Mouse (Mus musculus) fat pad, adult 2 months (tissue): ENCODE measurements around the gene Ooep.
A peak's percentile ranks its signal among the peaks of the same experiment; 100 is the strongest.
"Not testable (repeated sequence)": the region's sequence is repeated elsewhere in the genome, so short reads cannot be mapped to it uniquely, and the experiment has no call there.

Source experiments
- DNase-seq: peaks from one replicate; pipeline ENCODE4 v3.0.0-alpha.2; 2011; ENCODE audit warnings: low read depth, low spot score; ENCODE audit errors: extremely low read depth

Ooep gene

DNA sequence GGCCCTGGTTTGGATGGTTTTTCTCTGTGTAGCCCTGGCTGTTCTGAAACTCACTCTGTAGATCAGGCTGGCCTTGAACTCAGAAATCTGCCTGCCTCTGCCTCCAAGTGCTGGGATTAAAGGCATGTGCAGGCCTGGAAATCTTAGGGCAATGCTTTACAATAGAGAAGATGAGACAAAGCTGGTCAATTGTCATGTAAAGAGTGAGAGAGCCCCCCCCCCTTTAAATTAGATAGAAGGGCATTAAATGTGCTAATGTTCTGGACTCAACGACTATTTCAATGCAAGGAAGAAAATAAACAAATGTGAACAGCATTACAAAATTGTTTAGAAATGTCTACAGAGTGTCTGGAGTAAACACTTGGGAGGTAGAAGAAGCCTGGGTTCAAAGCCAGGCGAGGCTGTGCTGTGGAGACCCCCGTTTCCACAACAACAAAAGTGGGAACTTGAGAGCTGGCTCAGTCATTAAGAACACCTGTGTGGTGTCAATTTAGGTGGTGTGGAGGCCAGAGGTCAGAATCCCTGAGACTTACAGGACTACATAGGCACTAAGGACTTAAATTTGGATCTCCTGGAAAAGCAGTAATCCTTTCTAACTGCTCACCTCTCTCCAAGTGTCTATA is 9.7 kb downstream of the Ooep start:
- DNase-seq = no peak

DNA sequence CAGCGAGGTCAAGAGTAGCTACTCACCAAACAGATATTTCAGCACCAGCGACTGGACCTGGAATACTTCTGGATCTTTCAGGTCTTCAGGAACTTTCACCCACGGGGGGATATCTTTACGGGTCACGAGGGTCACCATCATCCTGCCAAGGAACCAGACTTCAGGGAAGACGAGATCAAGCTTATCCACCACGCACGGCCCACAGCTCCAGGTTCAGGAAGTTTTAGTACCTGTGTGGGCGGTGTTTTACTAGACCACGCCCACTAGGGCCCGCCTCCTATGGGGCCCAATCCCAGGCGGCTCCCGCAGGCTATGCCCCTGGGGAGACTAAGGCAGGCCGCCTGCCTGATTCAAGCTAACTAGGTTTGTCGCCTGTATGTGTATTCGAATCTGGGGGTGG is 10.6 kb downstream of the Ooep start, which contains the start of gene Dppa5a:
Gene Dppa5a (minus strand): TSS at position 219 of the 400 bp plus-strand sequence.
- DNase-seq = not testable (repeated sequence)

DNA sequence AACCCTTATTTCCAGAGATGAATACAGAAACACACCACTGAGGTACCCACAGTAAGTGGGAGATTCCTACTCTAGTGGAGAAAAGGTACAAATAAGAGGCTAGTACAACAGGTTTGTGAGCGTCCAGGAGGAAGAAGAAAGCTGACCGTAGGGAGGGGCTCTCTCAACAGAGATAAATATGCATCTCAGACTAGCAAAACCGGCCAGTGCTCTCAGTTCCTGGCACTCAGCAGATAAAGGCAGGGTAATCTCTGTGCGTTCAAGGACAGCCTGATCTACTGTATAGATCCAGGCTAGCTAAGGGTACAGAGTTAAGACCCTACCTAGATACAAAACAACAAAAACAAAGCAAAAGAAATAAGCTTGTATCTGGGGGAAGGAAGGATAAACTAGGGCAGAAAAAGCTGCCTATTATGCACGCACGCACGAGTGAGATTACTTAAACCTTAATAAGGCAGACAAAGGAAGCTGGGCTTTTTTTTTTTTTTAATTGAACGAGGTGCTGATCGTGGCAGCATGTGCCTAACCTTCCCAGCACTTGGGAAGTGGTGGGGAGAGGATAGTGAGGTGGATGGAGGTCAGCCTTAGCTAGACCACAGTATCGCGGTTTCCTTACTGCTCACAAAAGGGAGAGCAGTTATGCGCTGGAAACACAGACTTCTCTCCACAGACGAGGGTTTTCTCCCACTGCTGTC is 12.5 kb downstream of the Ooep start:
- DNase-seq = no peak

DNA sequence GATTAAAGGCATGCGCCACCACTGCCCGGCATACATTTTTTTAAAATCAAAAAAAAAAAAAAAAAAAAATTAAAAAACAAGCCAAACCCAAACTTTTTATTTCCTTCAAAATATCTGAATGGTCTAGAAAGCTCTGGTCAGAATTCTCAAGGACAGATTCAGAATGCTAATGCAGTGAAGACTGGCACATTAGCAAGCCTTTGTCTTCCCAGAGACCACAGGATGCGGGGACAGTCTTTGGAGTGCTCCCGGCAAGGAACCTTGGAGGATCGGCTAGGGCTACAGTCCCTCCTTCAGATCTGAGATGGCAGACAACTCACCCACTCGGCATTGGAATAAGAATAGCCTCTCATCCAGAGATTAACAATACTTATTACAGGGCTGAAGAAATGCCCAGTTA is 13.8 kb downstream of the Ooep start:
- no peak for DNase-seq

DNA sequence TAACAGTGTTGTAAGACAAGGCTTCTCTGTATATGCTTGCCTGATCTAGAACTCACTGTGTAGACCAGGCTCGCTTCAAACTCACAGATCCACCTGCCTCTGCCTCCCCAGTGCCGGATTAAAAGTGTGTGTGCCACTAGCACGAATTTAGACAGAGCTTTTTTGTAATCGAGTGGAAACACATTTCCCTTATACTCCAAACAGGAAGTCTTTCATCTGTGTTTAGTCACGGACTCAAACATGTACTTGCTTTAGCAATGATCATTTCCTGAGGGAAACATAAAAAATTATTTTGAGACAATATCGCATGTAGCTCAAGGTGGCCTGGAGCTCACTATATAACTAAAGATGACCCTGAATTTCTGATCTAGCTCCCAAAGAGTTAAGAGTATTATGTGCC is 15.2 kb downstream of the Ooep start:
- no peak for DNase-seq

DNA sequence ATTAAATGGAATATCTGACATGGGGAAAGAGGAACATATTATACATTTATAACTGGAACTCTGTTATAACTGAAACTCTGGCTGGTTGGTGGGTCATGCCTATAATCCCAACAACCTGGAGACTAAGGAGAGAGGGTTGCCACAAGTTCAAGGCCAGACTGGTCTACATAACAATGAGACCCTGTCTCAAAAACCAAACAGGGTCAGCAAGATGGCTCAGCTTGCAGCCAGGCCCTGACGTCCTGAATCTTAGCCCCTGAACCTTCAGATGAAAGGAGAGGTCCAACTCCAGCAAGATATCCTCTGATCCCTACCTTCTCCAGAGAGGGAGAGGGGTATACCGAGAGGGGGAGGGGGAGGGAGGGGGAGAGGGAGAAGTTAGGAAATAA is 18.0 kb downstream of the Ooep start:
- DNase-seq = no peak

DNA sequence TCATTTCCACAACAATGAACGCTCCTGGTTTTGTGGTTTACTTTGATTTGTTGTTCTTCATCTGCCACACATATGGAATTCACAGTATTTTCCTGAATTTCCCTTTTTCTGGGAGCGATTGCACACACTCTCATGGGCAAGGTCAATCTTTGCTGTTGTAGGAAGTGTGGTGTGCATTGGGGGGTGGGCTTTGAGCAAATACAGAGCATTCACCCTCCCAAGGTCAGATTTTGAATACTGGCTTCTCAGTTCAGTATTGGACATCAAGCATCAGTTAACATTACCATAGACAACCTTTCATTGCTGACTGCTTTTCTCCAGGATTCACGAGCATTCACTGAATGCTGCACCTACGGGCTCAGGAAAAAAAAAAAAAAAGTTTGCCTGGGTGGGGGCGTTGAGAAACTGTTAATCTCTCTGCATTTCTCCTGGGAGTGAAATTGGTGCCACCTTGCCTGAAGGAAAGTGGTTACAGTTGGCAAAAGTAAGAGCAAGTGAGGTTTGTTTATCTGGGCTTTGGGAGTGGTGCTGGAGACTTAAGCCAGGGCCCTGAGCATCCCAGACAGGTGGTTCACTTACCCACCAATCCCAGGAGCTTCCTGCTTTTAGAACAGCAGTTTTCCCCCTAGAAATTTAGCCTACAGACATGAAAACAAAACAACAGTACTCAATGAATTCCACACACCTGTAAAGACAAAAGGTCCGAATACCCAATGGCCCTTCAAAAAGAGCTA is 18.6 kb downstream of the Ooep start:
- DNase-seq = no peak

DNA sequence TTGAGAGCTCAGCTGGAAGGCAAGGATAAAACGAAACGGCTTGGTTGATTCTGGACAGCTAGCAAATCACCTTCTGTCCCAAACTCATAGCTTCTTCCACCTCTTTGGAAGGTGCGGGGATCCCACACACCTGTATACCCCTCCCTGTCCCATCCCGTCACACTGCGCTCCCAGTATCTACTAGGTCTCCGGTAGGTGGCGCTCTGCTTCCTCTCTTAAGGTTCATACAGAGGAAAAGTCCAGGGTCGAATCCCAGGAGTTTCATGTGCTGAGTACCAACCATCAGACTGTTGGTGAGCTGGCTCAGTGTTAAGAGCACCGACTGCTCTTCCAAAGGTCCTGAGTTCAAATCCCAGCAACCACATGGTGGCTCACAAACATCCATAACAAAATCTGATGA is 20.5 kb downstream of the Ooep start:
- no peak for DNase-seq

DNA sequence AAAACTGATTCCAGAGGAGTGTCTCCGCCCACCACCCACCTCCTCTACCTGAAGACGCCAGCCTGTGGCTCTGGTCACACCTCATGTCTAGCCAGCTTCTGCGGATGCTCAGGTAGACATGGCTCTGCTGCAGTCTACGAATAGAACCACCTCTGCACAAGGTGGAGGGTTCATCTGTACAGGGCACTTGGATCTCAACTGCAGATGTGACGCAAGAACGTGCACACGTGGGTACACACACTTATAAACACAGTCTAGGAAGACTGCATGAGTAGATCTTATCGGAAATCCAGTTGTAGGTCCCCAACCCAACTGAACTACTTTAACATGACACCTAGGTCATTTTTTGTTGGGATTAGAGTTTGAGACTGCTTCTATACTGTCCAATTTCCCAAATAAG is 22.9 kb downstream of the Ooep start, which contains the start of gene Gsta2:
Gene Gsta2 (minus strand): TSS at position 178 of the 400 bp plus-strand sequence.
- DNase-seq = no peak

DNA sequence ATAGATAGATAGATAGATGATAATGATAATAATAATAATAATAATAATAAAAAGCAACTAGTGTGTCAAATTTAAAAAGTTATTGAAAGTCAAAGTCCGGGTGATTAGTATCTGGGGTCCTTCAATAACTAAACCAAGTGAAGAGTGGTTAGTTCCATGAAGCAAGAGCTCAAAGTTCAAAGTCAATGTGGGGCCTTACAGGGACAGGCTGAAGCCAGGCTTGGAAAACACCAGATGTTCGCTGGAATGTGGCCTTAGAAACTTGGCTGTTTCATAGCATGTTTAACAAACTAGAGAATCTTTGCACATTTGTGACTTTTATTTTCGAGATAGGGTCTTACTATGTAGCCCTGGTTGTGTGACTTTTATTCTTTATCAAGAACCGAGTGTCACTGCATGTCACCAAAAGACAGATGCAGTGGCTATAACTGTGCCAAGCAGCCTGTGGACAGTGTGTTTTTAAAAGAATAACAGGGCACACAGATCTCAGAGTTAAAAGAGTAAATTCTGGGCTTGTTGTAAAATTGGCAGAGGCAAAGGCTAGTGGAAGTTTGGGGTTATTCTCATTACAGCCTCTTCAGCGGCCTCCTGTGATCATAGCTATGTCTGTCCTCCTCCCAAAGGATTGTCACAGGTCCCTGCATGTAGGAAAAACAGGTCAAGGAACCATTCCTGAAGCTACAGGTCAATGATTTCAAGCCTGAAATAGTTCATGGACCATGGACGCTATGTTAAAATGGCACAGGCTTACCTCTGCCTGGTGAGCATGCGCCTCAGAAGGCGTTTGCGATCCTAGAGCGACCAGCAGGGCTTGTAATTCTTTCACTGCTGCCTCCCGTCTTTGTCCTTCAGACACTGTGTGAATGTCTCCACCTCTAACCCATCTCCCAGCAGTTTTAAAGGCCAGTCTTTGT is 23.6 kb downstream of the Ooep start:
- DNase-seq = no peak

DNA sequence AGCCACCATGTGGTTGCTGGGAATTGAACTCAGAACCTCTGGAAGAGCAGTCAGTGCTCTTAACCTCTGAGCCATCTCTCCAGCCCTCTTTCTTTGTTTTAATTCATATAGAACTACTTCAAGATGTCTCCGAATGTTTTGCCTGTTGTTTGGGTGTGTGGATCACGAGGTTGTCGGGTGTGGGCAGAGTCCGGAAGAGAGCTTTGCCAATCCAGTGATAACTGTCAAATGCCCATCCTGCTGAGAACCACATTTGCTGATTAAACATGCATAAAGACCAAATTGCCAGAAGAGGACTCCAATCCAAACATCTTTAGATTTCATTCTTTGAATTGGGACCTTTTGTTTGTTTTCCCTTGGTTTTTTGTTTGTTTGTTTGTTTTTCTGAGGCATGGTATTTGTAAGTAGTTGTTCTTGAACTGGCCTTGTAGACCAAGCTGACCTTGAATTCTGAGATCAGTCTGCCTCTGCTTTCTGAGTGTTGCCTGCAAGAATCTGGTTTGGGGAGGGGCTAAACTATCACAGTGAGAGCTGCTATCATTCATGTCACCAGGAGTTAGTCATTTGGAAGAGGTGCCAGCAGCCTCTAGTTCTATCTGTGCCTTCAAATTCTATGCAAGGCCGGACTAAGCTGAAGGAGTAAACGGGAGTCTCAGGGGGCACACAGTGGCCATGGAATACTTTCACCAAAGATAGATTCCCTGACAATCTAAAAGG is 26.9 kb downstream of the Ooep start:
- DNase-seq = no peak

DNA sequence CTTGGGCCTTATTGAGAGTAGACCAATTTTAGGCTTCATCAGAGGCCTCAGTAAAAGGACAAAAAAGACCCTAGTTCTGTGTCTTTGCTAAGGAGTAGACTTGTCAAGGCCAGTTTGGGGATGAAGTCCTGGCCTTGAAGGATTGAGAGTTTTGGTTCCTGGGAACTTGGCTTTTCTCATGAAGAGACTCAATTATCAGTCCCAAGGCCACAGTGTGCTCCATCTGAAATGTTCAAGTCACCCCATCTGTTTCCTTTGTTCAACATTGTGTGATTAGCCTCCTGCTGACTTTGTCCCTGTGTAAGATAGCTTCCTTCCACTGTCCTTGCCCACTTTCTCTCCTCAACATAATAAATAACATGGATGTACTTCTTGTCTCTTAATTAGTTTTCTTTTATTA is 28.5 kb downstream of the Ooep start:
- DNase-seq = not testable (repeated sequence)

DNA sequence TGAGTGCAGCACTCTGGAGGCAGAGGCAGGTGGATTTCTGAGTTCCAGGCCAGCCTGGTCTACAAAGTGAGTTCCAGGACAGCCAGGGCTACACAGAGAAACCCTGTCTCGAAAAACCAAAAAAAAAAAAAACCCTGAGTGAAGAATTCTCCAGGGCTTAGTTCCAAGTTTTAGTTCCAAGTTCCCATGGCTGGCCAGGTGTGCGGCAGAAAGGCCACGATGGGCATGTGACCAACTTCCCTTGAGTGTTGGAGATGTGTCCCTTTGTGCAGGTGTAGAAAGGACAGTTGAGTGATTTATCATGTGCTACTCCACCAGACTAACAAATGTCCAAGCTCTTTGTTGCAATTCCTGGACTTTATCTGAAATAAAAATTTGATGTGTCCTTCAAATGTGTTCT is 29.4 kb downstream of the Ooep start:
- DNase-seq = not testable (repeated sequence)

DNA sequence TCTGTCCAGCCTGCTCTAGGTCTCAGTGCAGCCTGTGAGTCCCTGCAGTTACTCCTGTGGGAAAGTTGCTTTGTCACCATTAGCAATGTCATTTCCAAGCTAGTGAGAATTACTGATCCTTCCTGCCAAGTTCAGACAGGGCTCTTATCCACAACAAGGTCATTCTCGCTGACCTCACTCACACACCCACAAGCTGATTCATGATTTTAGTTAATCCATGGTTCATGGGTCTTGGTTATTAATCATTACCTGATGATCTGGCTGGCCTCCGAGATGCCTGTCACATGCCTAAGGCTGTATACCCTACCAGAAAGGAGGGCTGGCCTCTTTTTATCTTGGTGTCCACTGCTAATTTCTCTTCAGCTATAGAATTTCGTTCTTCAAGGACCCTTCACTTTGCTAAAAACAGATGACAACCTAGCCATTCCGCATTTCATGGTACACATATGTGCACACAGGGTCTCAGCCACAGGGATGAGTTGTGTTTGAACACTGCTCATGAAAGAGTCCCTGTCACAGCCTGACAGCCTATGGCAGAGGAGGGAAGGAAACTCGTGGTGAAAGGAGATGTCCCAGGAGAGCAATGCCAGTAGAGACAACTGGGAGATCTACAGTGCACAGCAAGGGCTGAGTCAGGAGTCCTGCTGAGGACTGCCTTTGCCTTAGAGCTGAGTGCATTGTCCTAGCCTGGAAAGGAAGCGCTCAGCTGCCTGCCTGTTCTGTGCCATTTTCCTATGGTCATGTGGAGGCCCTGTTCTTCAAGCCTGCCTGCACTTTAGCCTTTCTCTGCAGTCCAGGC is 30.1 kb downstream of the Ooep start:
- DNase-seq = not testable (repeated sequence)

DNA sequence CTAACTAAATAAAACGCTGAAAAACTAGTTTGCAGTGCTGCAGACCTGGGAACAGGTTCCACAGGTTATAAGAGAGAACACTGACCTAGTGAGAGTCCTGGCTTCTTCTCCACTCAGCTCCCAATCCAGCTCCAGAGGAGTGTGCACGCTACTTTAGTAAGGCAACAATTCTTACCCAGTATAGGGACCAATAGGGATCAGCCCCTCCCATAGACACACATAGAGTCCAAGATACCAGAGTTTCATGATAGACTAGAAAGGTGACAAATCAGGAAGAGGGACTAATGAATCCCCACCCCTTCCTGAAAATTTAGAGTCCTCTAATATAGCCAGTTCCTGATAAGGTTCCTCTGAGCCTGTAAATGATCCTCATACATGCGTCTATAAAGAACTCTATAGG is 31.5 kb downstream of the Ooep start:
- peak; percentile 10 for DNase-seq

DNA sequence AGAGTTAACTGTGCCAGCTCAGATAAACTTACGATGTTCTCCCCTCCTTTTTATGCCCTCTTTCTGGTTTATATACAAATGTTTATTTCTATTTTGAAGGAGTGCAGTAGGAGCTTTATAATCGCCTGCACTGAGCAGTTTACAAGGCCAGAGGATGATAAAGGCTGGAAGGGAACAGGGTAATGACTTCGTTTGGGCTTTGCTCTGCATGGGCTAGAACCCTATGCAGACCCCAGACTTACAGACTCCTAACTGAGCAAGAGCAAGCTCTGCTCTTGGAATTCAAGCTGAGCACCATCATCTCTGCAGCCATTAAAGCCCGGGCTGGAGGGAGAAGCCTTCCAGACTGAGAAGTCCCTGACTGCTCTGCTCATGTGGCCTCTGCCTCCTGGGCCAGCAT is 33.3 kb downstream of the Ooep start:
- not testable (repeated sequence) for DNase-seq

DNA sequence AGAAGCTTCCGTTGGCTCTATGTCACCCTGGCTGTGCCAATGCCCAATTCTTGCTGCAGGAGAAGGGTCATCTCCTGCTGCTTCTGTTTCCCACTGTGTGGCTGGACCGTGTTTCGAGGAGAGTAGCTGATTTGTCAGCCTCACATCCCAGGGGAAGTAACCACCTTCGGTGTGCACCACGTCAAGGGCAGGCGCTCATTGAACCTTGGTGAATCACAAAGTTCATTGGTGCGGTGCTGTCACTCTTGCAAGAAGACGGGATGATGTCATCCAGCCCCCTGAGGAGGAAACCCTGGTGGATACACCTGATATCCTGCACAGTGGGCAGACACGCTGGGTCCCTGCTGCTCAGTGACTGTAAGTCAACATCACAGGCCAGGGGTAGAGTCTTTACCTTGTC is 35.5 kb downstream of the Ooep start:
- DNase-seq = not testable (repeated sequence)

DNA sequence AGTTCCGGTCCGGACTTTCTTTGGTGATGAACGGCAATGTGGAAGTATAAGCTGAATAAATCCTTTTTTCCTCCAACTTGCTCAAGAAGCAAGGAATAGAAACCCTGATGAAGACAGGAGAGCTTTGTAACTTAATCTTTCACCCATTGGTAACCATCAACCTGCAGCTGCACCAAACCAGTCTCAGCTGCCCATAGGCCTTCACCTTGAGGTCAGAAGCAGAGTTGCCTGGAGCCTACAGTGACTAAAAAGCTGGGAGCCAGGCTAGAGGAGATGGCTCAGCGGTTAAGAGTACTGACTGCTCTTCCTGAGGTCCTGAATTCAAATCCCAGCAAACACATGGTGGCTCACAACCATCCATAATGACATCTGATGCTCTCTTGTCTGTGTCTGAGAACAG is 36.0 kb downstream of the Ooep start:
- not testable (repeated sequence) for DNase-seq

DNA sequence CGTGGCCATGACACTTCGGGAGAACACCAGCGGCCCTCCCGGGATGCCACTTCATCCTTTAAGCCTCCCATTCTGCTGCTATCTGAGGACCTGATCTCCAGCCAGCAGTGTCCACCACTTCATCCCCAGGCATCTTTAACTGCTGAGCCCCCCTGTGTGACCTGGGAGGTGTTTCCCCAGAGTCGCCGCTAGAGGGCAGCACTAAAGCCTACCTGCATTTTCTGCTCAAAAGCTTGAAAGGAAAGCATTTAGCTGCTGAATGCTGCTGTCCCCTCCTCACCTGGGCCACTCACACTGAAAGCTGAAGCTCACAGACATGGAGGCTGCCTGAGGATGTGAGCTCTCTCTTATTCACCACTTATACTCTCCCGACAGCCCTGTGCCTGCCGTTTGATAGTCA is 38.2 kb downstream of the Ooep start:
- DNase-seq = not testable (repeated sequence)

DNA sequence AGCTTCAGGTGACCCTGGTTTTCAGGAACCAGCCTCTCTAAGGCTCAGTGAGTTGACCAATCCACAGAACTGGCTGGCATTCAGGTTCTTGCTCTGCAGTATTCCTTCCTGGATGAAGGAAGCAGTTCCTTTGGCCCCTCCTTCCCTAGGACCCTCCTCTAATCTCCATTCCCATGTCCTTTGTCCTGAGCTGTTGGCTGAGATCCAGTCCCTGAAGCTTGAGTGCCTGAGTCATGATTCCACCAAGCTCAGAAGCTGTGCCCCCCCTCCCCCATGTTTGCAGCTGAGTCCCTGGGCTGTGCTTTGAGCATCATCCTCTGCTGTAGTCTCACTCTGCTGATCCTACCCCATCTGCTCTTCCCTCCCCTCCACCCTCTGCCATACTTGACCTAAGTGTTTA is 41.5 kb downstream of the Ooep start:
- DNase-seq = not testable (repeated sequence)
